Mouse (Mus musculus): Measurements from ENCODE around the gene H2afv.

GRCm38 (mm10) chr11:6420283-6420703, 23.9 kb downstream of the H2afv start:
- TF ChIP-seq MAFK (IDR thresholded peaks at IDR 0.05; ENCODE audit: insufficient read depth, low read depth, low read length): no peak
- TF ChIP-seq CHD2 (IDR thresholded peaks at IDR 0.05; ENCODE audit: low read depth, low read length): no peak
